Mouse (Mus musculus) urinary bladder, postnatal 4 days (tissue): ENCODE measurements around the gene Tomm20l.

Experiments
- DNase-seq, 2 experiments: peaks; one replicate each; pipeline ENCODE4 v3.0.0; 2021 to 2022; ENCODE audit warnings: low spot score in 2 of 2

The Tomm20l gene

GRCm38 (mm10) chr12:71154979-71155378 lies 43.8 kb downstream of the Tomm20l start:
- DNase-seq: no peak

- DNase-seq: no peak
Measured at GRCm38 (mm10) chr12:71157974-71158373, 46.7 kb downstream of the Tomm20l start.

DNA sequence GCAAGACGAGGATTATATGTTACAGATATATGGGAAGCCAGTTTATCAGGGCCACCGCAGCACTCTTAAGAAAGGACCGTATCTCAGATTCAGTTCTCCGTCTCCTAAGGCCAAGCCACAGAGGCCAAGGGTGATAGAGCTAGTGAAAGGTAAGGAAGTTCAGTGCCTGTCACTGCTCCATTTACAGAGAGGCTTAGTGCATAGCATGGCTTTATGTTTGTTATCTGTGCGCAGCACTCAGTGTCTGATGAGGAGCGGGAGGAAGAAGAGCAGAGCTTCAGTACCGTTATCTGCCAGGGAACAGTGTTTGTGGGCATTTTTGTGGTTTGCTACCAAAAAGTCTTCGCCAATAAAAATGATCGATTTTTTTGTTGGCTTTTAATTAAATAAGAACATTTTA lies 53.2 kb downstream of the Tomm20l start:
- no peak for DNase-seq

DNA sequence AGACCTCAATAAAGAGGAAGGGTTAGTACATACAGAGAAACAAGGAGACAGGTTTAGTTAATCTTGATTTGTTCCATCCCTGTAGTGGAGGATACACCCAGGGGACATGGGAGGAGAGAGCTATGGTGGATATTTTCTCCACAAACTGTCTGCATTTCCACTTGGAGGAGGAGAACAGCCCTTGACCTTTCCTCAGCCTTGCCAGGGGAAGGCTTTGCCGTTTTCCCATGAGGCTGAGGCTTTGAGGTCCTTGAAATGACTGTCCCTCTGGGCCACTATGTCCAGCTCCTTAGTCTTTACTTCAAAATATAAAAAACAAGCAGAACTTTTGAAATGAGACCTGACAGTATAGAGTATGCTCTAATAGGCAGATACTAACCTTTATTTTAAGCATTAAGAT lies 58.7 kb downstream of the Tomm20l start:
- no peak for DNase-seq
